Mouse (Mus musculus) limb, embryonic 14.5 days (tissue): ENCODE data around the gene Rbp1. TPM values are rescaled to one million over a fixed set of nuclear protein-coding genes. Genes with fewer than 3 reads are reported as not detected.

ENCODE experiments used
- ATAC-seq: fragments of 200-750 bp; cut with Nextera tagmentation; 2 replicates; pipeline ENCODE4 v1.8.0; 2017; ENCODE audit warnings: low read depth, moderate number of reproducible peaks, moderate TSS enrichment; ENCODE audit not compliant: low FRiP score
- DNase-seq: peaks from one replicate; pipeline ENCODE4 v3.0.0-alpha.2; 2015; ENCODE audit warnings: low spot score
- H3K27ac ChIP-seq: fragments of 300-500 bp; sonication (generic); replicated peaks from 2 replicates; pipeline ENCODE4 v1.5.1; 2014; ENCODE audit warnings: low read depth, mild to moderate bottlenecking, low read length, moderate library complexity, mixed read lengths
- H3K27me3 ChIP-seq: fragments of 300-500 bp; sonication (generic); 2 replicates; pipeline ENCODE4 v1.6.1; 2014; ENCODE audit warnings: low read length, mixed read lengths; ENCODE audit not compliant: control insufficient read depth, insufficient read depth
- H3K36me3 ChIP-seq: fragments of 300-500 bp; sonication (generic); 2 replicates; pipeline ENCODE4 v1.6.1; 2014; ENCODE audit warnings: mild to moderate bottlenecking, low read length, moderate library complexity, mixed read lengths; ENCODE audit not compliant: control insufficient read depth, insufficient read depth
- H3K4me1 ChIP-seq: fragments of 300-500 bp; sonication (generic); 2 replicates; pipeline ENCODE4 v1.6.1; 2014; ENCODE audit warnings: antibody characterized with exemption, low read length, mixed read lengths; ENCODE audit not compliant: control insufficient read depth, insufficient read depth
- H3K4me2 ChIP-seq: fragments of 300-500 bp; sonication (generic); replicated peaks from 2 replicates; pipeline ENCODE4 v1.6.1; 2014; ENCODE audit warnings: low read depth, mild to moderate bottlenecking, low read length, moderate library complexity; ENCODE audit not compliant: severe bottlenecking
- H3K4me3 ChIP-seq: fragments of 300-500 bp; sonication (generic); replicated peaks from 2 replicates; pipeline ENCODE4 v1.5.1; 2014; ENCODE audit warnings: low read length
- H3K9ac ChIP-seq: fragments of 300-500 bp; sonication (generic); 2 replicates; pipeline ENCODE4 v1.6.1; 2014; ENCODE audit warnings: mild to moderate bottlenecking, low read depth, low read length, moderate library complexity; ENCODE audit not compliant: severe bottlenecking
- H3K9me3 ChIP-seq: fragments of 300-500 bp; sonication (generic); 2 replicates; pipeline ENCODE4 v1.6.1; 2016; ENCODE audit warnings: low read length; ENCODE audit not compliant: control insufficient read depth
- POLR2A ChIP-seq: fragments of 200-500 bp; IDR thresholded peaks from 2 replicates; pipeline ENCODE4 v1.8.0; 2012; ENCODE audit warnings: inconsistent platforms, mild to moderate bottlenecking, moderate library complexity, borderline replicate concordance; ENCODE audit not compliant: insufficient read depth, insufficient read length; ENCODE audit errors: extremely low read depth
- WGBS: fragments of 180-500 bp; shearing (Covaris S2); extraction: QIAGEN DNeasy Blood & Tissue Kit; methylation state at CpG from one replicate; pipeline ENCODE4 v1.1.7; 2014; 5-methylcytosine and 5-hydroxymethylcytosine counted together
- polyA plus RNA-seq, 2 experiments: library from polyadenylated mRNA; depleted of rRNA in 1 of 2; stranded (reverse) in 1 of 2; unstranded in 1 of 2; fragments of >200 nt; fragmentation: Nextera tagmentation in 1 of 2; extraction: Ambion mirVana in 1 of 2; gene quantifications; 2 replicates each; pipeline versions ENCODE4 v1.2.1 to v1.2.3; 2012 to 2014

Rbp1 gene
- polyA plus RNA-seq (2012; rRNA removed), result 39.4 and 49.9 TPM in 2 replicates
- polyA plus RNA-seq (2014; fragmentation: Nextera tagmentation; extraction: Ambion mirVana), result 47.5 and 56.4 TPM in 2 replicates

DNA sequence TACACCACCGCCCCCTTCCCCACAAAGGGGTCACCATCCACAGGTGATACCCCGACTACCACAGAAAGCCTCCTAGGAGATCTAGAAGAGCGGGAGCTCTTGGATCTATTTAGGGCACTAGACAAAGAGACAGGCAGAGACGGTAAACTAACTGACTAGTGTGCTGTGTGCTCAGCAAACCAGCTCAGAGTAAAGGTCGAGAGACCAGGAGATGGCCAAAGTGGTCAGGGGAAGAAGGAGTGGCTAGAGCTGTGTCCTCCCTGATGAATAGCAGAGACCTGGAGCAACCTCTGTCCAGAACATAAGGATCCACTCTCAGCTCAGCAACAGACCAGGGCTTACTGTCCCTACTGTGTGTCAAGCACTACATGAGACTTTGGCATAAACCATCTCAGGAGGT is at the start of gene Rbp1:
Gene Rbp1, plus strand, starts transcription at position 306 of the 400 bp plus-strand sequence.
- H3K4me1 ChIP-seq, result peaks cover 14% of the 10 kb centered on the region
- no peaks in the 10 kb centered on the region for H3K36me3 ChIP-seq
- WGBS, result 89% methylated on average over 5 of the region's 5 CpGs
- H3K27me3 ChIP-seq, result no peaks in the 10 kb centered on the region
- ATAC-seq, result no peak
- no peak within 1 kb of the TSS for H3K4me2 ChIP-seq
- TF ChIP-seq POLR2A, result no peak
- no peaks in the 10 kb centered on the region for H3K9me3 ChIP-seq
- no peak within 1 kb of the TSS for H3K9ac ChIP-seq
- DNase-seq, result no peak
- H3K4me3 ChIP-seq, result no peak within 1 kb of the TSS
- H3K27ac ChIP-seq, result no peak within 1 kb of the TSS

DNA sequence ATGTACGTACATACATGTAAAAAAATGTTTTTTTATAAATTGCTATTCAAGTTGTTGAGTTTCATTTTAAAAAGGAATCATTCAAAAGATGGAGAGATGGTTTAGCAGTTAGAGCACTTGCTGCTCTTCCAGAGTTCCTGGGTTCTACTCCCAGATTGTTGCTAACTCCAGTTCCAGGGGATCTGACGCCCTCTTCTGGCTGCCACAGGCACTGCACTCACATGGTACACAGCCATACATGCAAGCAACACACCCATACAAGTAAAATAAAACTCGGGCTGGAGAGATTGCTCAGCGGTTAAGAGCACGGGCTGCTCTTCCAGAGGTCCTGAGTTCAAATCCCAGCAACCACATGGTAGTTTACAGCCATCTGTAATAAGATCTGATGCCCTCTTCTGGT is 49.4 kb upstream of the Rbp1 start:
- WGBS, result 95% methylated on average over 5 of the region's 5 CpGs
- H3K27me3 ChIP-seq, result no peaks in the 10 kb centered on the region
- TF ChIP-seq POLR2A, result no peak
- DNase-seq (no peak), ATAC-seq (no peak)
- H3K27ac ChIP-seq, result no peak overlapping the region
- no peaks in the 10 kb centered on the region for H3K36me3 ChIP-seq
- H3K4me1 ChIP-seq, result peaks cover 4% of the 10 kb centered on the region; the same call in 1 of the 2 replicates
- no peak overlapping the region for H3K9ac ChIP-seq
- H3K4me2 ChIP-seq, result no peak overlapping the region
- H3K4me3 ChIP-seq, result no peak overlapping the region
- H3K9me3 ChIP-seq, result no peaks in the 10 kb centered on the region

DNA sequence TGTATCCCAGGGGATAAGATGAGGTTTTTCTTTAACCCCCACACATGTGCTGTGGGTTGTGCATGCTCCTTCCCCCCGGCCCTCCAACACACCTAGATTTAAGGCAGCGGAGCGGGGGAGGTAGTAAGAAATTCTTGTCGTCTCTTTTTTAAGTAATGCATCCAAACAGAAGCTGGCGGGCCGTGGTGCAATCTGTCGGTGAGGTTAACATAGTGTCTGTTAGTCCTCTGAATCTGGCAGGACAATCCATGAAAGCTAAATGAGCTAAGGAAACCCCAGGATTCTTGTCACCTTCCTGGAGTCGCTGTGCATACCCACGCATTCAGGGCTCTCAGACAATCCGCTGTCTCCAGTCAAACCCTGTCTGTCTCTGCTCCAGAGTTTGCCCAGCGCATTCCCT is 47.9 kb upstream of the Rbp1 start:
- DNase-seq, result no peak
- 57% methylated on average over 11 of the region's 11 CpGs for WGBS

DNA sequence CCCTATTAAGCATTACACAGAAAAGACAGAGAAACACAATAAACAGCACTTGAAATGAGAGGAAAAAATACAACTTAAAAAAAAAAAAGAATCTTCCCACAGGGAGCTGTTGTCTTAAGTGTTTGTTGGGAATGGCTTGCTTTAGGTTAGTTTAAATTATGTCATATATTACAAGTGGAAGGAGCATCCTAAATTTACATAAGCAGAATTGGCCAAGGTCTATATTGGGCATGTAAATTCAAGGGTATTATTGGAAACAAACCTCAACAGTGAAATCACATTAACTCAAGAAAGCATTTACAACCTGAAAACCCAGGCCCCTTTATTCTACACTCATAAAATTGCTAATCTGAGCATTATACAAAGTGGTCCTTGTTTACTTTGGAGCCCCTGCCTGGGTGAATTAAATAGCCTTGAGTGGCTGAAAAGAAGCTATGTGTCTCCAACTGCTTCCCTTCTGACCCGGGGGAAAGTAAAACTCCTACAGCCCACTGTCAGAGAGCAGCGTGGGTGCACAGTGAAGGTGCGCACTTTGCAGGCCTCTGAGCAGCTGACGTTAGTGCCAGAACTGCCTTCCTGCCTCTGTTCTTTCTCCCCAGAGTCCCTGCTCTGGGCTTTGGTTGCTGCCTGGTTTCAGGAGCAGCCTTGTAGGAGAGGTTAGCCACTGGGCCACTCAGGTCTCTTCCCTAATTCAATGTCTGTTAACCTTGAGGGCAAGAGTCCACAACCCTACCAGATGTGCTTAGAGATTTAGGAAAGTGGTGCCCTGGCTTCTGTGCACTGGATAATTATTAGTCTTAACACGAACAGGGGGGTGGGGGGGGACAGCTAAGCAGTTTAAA is 47.2 kb upstream of the Rbp1 start:
- Histone ChIP-seq H3K4me3 (no peak overlapping the region), H3K4me2 (no peak overlapping the region), H3K27ac (no peak overlapping the region), H3K9ac (no peak overlapping the region), H3K27me3 (no peaks in the 10 kb centered on the region), H3K36me3 (no peaks in the 10 kb centered on the region), H3K9me3 (no peaks in the 10 kb centered on the region), H3K4me1 (peaks cover 6% of the 10 kb centered on the region; the same call in 1 of the 2 replicates)
- no peak for ATAC-seq
- DNase-seq, result no peak
- TF ChIP-seq POLR2A, result no peak
- WGBS, result 26% methylated on average over 5 of the region's 5 CpGs

More for the DNA sequence above, 47.9 kb upstream of the Rbp1 start:
- no peak overlapping the region for H3K4me2 ChIP-seq
- no peak for TF ChIP-seq POLR2A
- no peaks in the 10 kb centered on the region for H3K36me3 ChIP-seq
- ATAC-seq, result no peak
- no peaks in the 10 kb centered on the region for H3K9me3 ChIP-seq
- peaks cover 4% of the 10 kb centered on the region; the same call in 1 of the 2 replicates for H3K4me1 ChIP-seq
- H3K9ac ChIP-seq, result no peak overlapping the region
- no peak overlapping the region for H3K27ac ChIP-seq
- H3K4me3 ChIP-seq, result no peak overlapping the region
- no peaks in the 10 kb centered on the region for H3K27me3 ChIP-seq

DNA sequence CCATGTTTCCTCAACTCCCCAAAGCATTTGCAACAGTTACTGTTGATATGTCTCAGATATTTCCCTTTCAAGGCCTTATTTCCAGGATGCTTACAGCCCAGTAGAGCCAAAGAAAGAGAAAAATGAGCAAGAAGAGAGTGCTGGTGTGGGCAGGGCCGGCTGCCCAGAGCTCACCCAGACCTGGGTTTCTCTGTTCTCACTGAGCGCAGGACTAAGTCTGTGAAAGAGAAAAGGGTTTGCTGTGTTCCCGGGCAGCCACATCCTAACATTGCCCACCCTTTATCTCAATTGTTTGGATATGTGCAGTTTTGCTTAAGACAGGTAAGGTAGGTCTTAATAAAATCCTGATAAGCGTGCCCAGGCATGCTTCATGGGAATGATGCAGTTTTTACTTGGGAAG is 43.0 kb upstream of the Rbp1 start:
- peaks cover 6% of the 10 kb centered on the region; the same call in 1 of the 2 replicates for H3K4me1 ChIP-seq
- no peaks in the 10 kb centered on the region for H3K27me3 ChIP-seq
- WGBS, result 60% methylated on average over 4 of the region's 4 CpGs
- no peak overlapping the region for H3K4me2 ChIP-seq
- no peak overlapping the region for H3K4me3 ChIP-seq
- no peak for TF ChIP-seq POLR2A
- no peaks in the 10 kb centered on the region for H3K36me3 ChIP-seq
- no peaks in the 10 kb centered on the region for H3K9me3 ChIP-seq
- H3K9ac ChIP-seq, result no peak overlapping the region
- DNase-seq (no peak), ATAC-seq (no peak)
- H3K27ac ChIP-seq, result no peak overlapping the region
